Mouse (Mus musculus): ENCODE data around the gene Decr2.
"Not testable (repeated sequence)": the region's sequence is repeated elsewhere in the genome, so short reads cannot be mapped to it uniquely, and the experiment has no call there.

Decr2 gene

DNA sequence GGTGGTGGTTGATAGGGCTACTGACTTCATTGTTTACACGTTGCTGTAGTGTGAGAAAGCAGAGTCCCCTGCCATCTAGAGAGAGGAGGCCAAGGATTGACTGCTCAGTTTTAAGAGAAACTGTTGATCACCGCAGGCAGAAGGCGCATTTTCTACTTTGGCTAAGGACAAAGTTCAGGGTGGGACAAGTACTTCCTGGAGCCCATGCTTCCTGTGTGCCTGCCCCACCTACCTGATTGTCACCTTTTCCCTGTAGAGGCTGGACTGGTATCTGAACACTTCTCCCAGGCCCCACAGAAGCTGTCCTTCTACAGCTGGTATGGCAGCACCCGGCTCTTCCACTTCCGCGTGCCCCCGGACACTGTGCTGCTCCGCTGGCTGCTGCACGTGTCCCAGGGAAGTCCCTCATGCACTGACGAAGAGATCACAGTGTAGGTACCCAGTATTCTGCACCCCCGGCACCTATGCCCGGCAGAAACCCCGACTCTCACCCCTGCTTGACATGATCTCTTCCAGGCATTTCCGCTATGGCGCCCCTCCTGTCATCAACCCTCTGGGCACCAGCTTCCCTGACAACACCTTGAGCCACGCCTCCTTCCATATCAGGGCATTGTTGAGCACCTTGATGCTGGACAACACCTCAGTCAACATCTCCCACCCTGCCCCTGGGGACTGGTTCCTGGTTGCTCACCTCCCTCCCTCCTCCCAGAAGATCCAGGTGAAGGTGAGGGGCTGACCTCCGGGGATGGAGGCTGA lies 26.5 kb upstream of the Decr2 start:
- Histone ChIP-seq H3K36me3 (ENCODE audit: control insufficient read depth, insufficient read depth, low read length, poor library complexity, severe bottlenecking) (no peaks in the 10 kb centered on the region), H3K27me3 (ENCODE audit: control insufficient read depth, insufficient read depth, low read length, poor library complexity, severe bottlenecking) (no peaks in the 10 kb centered on the region)
- no peak for DNase-seq (ENCODE audit: low read depth, low spot score)

DNA sequence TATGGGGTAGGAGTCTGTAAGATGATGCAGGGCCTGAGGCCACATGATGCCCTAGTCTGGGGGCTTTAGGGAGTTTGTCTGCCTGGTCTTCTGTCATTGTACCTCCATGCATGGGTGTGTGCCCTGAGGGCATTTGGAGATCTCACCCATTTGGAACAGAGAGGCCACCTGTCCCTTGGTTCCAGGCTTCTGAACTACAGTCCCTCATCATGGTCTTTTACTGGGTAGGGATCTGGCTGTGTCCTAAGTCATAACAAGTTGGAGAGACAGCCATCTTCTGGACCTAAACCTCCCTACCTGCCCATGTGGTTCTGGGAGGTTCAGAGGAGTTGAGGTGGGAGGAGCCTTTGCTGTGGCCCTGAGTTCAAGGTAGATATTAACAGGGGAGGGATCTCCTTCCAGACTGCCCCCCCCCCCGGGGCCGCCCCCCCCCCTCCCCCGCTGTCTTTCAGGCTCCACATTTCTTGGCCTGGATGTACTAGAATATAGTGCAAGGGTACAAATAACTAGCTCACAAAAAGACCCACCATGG lies 25.9 kb upstream of the Decr2 start:
- H3K27me3 ChIP-seq (ENCODE audit: control insufficient read depth, insufficient read depth, low read length, poor library complexity, severe bottlenecking), result no peaks in the 10 kb centered on the region
- DNase-seq (ENCODE audit: low read depth, low spot score), result no peak
- no peaks in the 10 kb centered on the region for H3K36me3 ChIP-seq (ENCODE audit: control insufficient read depth, insufficient read depth, low read length, poor library complexity, severe bottlenecking)

DNA sequence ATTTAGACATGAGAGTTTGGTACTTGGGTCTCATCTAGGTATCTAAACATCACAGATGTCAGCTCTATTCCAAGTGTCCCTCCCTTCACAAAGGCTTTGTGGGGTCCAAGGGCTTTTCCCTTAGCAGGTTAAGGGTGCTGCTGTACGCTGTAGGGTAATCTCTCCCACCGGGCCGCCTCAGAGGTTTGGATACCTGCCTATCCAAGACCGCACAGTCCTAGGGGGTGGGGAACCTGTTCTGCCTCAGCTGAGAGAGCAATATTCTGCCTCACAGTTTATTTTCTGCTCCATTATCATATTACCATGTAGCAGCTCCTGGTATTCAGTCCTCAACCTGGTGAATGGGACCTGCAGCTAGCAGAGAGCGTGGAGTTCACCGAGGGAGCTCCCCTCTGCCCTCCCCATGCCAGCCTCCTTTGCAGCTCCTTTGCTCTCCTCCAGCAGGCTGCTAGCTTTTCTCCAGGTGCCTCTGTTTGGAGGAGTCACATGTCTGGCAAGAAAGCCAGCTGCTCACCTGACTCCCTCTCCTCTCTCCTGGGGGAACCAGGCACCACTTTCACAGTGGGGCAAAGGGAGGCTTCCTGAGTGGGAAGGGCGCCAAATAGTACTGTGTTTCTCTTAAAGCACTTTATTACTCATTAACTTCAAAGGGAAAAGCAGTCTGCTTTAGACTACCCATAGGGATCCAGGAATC lies 25.2 kb upstream of the Decr2 start:
- no peaks in the 10 kb centered on the region for H3K27me3 ChIP-seq (ENCODE audit: control insufficient read depth, insufficient read depth, low read length, poor library complexity, severe bottlenecking)
- no peaks in the 10 kb centered on the region for H3K36me3 ChIP-seq (ENCODE audit: control insufficient read depth, insufficient read depth, low read length, poor library complexity, severe bottlenecking)
- no peak for DNase-seq (ENCODE audit: low read depth, low spot score)

DNA sequence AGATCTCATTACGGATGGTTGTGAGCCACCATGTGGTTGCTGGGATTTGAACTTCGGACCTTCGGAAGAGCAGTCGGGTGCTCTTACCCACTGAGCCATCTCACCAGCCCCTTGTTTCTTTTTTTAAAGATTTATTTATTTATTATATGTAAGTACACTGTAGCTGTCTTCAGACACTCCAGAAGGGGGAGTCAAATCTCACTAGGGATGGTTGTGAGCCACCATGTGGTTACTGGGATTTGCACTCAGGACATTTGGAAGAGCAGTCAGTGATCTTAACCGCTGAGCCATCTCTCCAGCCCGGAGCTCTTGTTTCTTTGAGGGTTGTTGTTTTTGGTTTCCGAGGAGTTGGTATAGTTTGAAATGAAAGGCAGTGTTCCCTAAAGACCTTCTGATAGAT lies 24.3 kb upstream of the Decr2 start:
- not testable (repeated sequence) for H3K27me3 ChIP-seq (ENCODE audit: control insufficient read depth, insufficient read depth, low read length, poor library complexity, severe bottlenecking); DNase-seq (ENCODE audit: low read depth, low spot score); H3K36me3 ChIP-seq (ENCODE audit: control insufficient read depth, insufficient read depth, low read length, poor library complexity, severe bottlenecking)

DNA sequence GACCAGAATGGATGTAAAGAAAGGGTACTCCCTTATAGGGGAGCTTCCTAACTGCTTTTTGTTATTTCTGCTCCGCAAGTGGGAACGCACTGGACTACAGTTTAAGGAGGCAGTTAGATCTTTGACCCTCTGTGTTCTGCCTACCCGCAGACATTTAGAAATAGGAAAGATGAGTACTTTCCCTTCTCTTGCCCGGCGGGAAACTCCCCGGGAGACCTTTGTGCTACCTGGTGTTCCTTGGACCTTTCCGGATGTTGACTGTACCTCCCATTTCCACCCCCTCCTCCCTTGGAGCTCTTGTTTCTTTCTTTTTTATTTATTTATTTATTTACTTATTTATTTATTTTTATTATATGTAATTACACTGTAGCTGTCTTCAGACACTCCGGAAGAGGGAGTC lies 23.9 kb upstream of the Decr2 start:
- DNase-seq (ENCODE audit: low read depth, low spot score), result no peak
- Histone ChIP-seq H3K36me3 (ENCODE audit: control insufficient read depth, insufficient read depth, low read length, poor library complexity, severe bottlenecking) (no peaks in the 10 kb centered on the region), H3K27me3 (ENCODE audit: control insufficient read depth, insufficient read depth, low read length, poor library complexity, severe bottlenecking) (no peaks in the 10 kb centered on the region)

DNA sequence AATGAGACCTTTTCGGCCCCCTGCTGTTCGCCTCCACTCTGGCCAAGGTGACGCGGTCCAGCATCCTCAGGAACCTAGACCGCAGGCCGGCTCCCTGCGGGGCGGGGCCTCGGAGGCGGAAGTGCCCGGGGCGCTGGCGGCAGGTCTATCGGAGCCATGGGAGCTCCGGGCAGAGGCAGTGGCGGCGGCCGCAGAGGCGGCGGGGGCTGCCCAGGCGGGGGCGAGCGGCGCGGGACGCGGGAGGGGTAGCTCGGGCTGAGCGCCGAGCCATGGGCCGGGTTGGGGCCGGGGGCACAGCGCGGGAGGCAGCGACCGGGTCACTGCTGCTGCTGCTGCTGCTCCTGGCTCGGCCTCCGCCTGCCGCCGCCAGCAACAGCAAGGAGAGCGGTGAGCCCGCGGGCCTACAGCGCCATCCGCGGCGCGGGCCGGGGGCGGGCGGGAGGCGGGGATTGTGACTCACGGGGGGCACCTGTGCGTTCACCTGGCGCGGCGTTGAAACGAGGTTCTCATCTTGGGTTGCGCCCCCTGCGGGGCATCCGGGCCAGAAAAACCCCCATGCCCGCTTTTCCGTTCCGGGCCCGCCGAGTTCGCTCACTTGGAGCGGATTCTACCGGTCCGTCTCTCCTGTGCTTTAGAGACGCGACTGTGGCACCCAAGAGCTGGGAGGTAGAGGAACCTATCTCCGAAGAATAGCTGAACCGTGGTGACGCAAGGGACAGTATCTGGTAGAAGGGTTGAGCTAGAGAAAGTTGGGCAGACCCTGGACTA lies 23.2 kb upstream of the Decr2 start, which contains the start of gene Tmem8:
Gene Tmem8, plus strand, starts transcription at position 119 of the 768 bp plus-strand sequence.
- no peaks in the 10 kb centered on the region for H3K36me3 ChIP-seq (ENCODE audit: control insufficient read depth, insufficient read depth, low read length, poor library complexity, severe bottlenecking)
- DNase-seq (ENCODE audit: low read depth, low spot score), result peak; percentile 84
- H3K27me3 ChIP-seq (ENCODE audit: control insufficient read depth, insufficient read depth, low read length, poor library complexity, severe bottlenecking), result no peaks in the 10 kb centered on the region

DNA sequence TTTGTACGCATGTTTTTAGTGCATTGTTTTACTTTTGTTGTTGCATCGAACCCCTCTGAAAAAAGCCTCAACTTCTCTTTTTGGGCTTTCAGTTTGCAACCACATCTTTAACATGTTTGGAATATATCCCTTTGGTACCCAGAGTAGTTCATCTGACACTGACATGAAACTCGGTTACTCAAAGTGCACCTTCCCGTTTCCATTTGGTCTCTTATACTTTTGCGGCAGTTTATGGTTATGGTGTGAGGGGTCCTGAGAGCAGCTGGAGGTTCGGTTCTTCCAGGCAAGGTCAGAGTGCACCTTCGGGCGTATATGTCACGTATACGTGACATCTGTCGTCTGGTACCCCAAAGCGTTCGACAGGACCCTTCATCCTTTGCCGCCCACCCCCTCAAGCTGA lies 22.6 kb upstream of the Decr2 start:
- DNase-seq (ENCODE audit: low read depth, low spot score), result peak; percentile 50
- Histone ChIP-seq H3K36me3 (ENCODE audit: control insufficient read depth, insufficient read depth, low read length, poor library complexity, severe bottlenecking) (no peaks in the 10 kb centered on the region), H3K27me3 (ENCODE audit: control insufficient read depth, insufficient read depth, low read length, poor library complexity, severe bottlenecking) (no peaks in the 10 kb centered on the region)

DNA sequence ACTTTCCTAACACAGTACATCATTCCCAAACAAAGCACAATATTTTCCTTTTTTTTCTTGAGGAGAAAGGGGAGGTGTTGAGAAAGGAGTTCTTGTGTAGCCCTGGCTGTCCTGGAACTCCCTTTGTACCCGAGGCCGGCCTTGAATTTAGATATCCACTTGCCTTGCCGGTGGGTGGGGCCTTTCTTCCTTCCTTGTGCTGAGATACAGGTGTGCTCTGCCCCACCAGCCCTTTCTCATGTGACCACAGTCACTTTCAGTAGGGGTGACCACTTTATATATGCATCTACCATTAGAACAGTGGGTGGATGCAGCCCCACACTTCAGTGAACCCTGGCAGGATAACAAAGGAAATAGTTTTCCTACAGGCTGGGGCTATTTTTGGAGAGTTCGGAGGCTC lies 21.6 kb upstream of the Decr2 start:
- H3K36me3 ChIP-seq (ENCODE audit: control insufficient read depth, insufficient read depth, low read length, poor library complexity, severe bottlenecking), result no peaks in the 10 kb centered on the region
- DNase-seq (ENCODE audit: low read depth, low spot score), result no peak
- H3K27me3 ChIP-seq (ENCODE audit: control insufficient read depth, insufficient read depth, low read length, poor library complexity, severe bottlenecking), result no peaks in the 10 kb centered on the region

DNA sequence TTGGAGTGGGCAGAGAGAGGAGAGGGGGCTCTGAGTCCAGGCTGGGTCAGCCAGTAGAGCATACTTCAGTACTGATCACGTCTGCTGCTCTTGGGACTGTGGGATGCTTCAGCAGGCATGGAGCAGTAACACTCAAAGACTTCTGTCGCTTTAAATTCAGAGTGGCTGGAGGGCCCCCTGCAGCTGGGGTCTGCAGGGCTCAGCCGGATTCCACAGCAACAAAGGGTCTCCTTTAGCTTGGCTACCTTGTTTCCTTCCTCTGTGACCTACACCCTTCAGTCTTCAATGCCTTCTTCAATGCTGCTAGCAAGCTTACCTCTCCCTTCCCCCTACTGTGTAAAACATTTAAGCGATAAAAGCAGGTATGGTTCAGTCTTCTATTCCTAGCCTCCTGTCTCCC lies 20.9 kb upstream of the Decr2 start:
- Histone ChIP-seq H3K27me3 (ENCODE audit: control insufficient read depth, insufficient read depth, low read length, poor library complexity, severe bottlenecking) (no peaks in the 10 kb centered on the region), H3K36me3 (ENCODE audit: control insufficient read depth, insufficient read depth, low read length, poor library complexity, severe bottlenecking) (no peaks in the 10 kb centered on the region)
- DNase-seq (ENCODE audit: low read depth, low spot score), result no peak

DNA sequence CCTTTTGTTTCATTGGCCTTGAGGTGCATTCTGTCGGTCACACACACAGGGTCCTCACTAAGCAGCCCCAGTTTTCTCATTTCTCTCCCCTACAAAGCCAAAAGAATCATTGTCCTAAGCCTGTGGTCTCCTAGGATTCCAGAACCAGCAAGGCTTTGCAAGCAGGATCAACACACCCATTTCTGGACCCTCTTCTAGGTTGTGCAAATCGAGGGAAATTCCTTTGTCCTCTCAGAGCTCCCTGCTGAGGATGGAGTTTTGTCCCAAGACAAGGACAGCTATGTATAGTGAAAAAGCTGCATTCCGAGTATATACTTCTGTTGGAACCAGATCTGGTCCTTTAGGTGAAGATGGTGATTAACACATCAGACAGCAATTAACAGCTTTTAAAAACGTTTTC lies 20.0 kb upstream of the Decr2 start:
- no peaks in the 10 kb centered on the region for H3K27me3 ChIP-seq (ENCODE audit: control insufficient read depth, insufficient read depth, low read length, poor library complexity, severe bottlenecking)
- DNase-seq (ENCODE audit: low read depth, low spot score), result no peak
- H3K36me3 ChIP-seq (ENCODE audit: control insufficient read depth, insufficient read depth, low read length, poor library complexity, severe bottlenecking), result no peaks in the 10 kb centered on the region

DNA sequence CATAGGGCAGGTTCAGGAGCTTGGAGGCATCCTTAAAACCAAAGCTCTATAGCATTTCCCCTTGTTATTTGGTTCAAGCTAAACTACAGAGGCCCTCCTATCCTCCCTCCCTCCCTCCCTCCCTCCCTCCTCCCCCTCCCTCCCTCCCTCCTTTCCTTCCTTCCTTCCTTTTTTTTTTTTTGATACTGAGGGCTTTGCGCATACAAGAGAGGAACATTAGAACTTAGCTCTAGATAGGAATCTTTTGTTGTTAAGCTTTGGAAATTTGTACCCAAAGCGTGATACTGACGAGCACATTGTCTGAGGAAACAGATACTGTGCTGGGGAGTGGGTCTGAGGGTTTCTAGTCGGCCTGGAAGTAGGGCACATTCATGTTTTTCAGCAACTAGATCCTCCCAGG lies 15.5 kb upstream of the Decr2 start:
- no peak for DNase-seq (ENCODE audit: low read depth, low spot score)

DNA sequence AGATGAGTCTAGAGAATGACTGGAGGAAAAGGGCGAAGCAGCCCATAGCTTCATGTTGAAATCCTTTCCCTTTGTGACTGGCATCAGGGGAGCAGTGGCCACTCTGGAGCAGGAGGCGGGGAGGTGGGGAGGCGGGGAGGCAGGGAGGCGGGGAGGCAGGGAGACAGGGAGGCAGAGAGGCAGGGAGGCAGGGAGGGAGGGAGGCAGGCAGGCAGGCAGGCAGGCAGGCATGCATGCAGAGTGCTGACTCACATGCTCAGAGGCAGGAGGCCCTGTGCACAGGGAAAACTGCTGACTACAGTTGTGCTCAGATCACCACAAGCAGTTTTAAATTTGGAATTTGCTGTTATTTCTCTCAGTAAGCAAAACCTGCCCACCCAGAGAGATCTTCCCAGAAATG lies 11.3 kb upstream of the Decr2 start:
- DNase-seq (ENCODE audit: low read depth, low spot score), result no peak
- no peaks in the 10 kb centered on the region for H3K27me3 ChIP-seq (ENCODE audit: control insufficient read depth, insufficient read depth, low read length, poor library complexity, severe bottlenecking)

More for the DNA sequence above, 15.5 kb upstream of the Decr2 start:
- Histone ChIP-seq H3K36me3 (ENCODE audit: control insufficient read depth, insufficient read depth, low read length, poor library complexity, severe bottlenecking) (no peaks in the 10 kb centered on the region), H3K27me3 (ENCODE audit: control insufficient read depth, insufficient read depth, low read length, poor library complexity, severe bottlenecking) (no peaks in the 10 kb centered on the region)

DNA sequence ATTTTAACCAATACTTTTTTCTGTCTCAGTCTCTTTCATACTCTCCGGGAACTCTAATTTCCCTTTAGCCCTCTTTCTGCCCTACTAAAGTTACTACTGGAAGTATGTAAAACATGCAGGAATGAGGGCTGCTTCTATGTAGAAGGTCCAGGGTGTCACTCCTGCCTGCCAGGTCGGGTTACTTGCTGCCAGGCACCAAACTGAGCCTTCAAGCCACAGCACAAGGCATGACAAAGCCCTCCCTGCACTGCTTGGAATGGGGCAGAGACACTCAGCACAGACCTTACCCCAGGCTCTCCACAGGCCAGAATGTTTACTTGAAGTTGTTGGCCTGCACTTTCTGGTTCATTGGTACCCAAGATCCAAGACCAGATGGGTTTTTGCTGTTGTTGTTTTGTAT lies 10.0 kb upstream of the Decr2 start:
- Histone ChIP-seq H3K36me3 (ENCODE audit: control insufficient read depth, insufficient read depth, low read length, poor library complexity, severe bottlenecking) (no peaks in the 10 kb centered on the region), H3K27me3 (ENCODE audit: control insufficient read depth, insufficient read depth, low read length, poor library complexity, severe bottlenecking) (no peaks in the 10 kb centered on the region)
- no peak for DNase-seq (ENCODE audit: low read depth, low spot score)

More for the DNA sequence above, 11.3 kb upstream of the Decr2 start:
- H3K36me3 ChIP-seq (ENCODE audit: control insufficient read depth, insufficient read depth, low read length, poor library complexity, severe bottlenecking), result no peaks in the 10 kb centered on the region

DNA sequence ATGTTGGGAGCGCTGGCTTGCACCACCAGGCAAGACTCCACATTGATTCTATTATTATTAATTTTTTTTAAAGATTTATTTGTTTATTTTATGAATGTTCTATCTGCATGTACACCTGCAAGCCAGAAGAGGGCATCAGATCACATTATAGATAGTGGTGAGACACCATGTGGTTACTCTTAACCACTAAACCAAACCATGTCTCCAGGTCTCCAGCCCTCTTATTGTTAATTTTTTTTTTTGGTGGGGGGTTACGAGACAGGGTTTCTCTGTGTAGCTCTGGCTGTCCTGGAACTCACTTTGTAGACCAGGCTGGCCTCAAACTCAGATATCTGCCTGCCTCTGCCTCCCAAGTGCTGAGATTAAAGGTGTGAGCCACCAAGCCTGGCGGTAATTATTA lies 9.2 kb upstream of the Decr2 start:
- DNase-seq (ENCODE audit: low read depth, low spot score), result peak; percentile 57

DNA sequence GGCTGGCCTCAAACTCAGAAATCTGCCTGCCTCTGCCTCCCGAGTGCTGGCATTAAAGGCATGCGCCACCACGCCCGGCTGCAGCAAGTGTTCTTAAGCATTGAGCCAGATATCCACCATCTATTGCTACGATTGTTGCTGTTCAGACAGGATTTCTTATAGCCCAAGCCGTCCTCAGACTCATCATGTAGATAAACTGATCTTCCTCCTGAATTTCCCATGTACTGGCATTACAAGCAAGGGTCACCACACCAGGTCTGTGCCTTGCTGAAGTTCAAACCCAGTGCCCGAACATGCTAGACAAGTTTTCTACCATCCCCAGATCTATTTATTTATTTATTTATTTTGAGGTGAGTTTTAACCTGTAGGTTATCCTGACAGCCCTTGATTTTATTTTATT lies 8.3 kb upstream of the Decr2 start:
- no peaks in the 10 kb centered on the region for H3K27me3 ChIP-seq (ENCODE audit: control insufficient read depth, insufficient read depth, low read length, poor library complexity, severe bottlenecking)
- DNase-seq (ENCODE audit: low read depth, low spot score), result no peak
- H3K36me3 ChIP-seq (ENCODE audit: control insufficient read depth, insufficient read depth, low read length, poor library complexity, severe bottlenecking), result no peaks in the 10 kb centered on the region

More for the DNA sequence above, 9.2 kb upstream of the Decr2 start:
- not testable (repeated sequence) for H3K27me3 ChIP-seq (ENCODE audit: control insufficient read depth, insufficient read depth, low read length, poor library complexity, severe bottlenecking); H3K36me3 ChIP-seq (ENCODE audit: control insufficient read depth, insufficient read depth, low read length, poor library complexity, severe bottlenecking)
